Mouse (Mus musculus): ENCODE results near the gene Dnajc6. TPM values are rescaled to one million over a fixed set of nuclear protein-coding genes. Genes with fewer than 3 reads are reported as not detected.

Gene Dnajc6
- polyA plus RNA-seq (2014; fragmentation: Illumina TruSeq; extraction: RNeasy Lipid Tissue Mini Kit (QIAGEN cat#74804); ENCODE audit: low read depth, low replicate concordance) = 4.7 TPM

GRCm38 (mm10) chr4:101496534-101497237 is at the start of gene Dnajc6:
TSS of gene Dnajc6 (plus strand) at chr4:101496648.

GRCm38 (mm10) chr4:101647196-101647905 is 150.9 kb downstream of the Dnajc6 start, which contains the start of gene Leprot:
TSS of gene Leprot (plus strand) at chr4:101647718.

Other genes starting within 250 kb of the Dnajc6 start
- gene Jak1, start 231.4 kb upstream of the Dnajc6 start, polyA plus RNA-seq (2014; fragmentation: Illumina TruSeq; extraction: RNeasy Lipid Tissue Mini Kit (QIAGEN cat#74804); ENCODE audit: low read depth, low replicate concordance) = 64.5 TPM
- gene Ak4, start 77.4 kb upstream of the Dnajc6 start, polyA plus RNA-seq (2014; fragmentation: Illumina TruSeq; extraction: RNeasy Lipid Tissue Mini Kit (QIAGEN cat#74804); ENCODE audit: low read depth, low replicate concordance) = 11.7 TPM
- gene Leprot, start 151.1 kb downstream of the Dnajc6 start, polyA plus RNA-seq (2014; fragmentation: Illumina TruSeq; extraction: RNeasy Lipid Tissue Mini Kit (QIAGEN cat#74804); ENCODE audit: low read depth, low replicate concordance) = 71.2 TPM
- 3.2 TPM for gene Lepr, start 220.8 kb downstream of the Dnajc6 start, polyA plus RNA-seq (2014; fragmentation: Illumina TruSeq; extraction: RNeasy Lipid Tissue Mini Kit (QIAGEN cat#74804); ENCODE audit: low read depth, low replicate concordance)

All from adipose tissue, adult 10 weeks (tissue).